Mouse (Mus musculus) embryonic facial prominence, embryonic 11.5 days (tissue): ENCODE measurements around the gene Trim47. TPM values are rescaled to one million over a fixed set of nuclear protein-coding genes. Genes with fewer than 3 reads are reported as not detected.
A peak's percentile ranks its signal among the peaks of the same experiment; 100 is the strongest.

Source experiments
- ATAC-seq: fragments of 200-750 bp; cut with Nextera tagmentation; replicated peaks from 2 replicates; pipeline ENCODE4 v1.8.0; 2017; ENCODE audit warnings: low read depth; ENCODE audit not compliant: insufficient number of reproducible peaks, low FRiP score, low TSS enrichment
- DNase-seq: peaks from one replicate; pipeline ENCODE4 v3.0.0-alpha.2; 2015; ENCODE audit warnings: low spot score
- H3K27ac ChIP-seq: fragments of 300-500 bp; sonication (generic); replicated peaks from 2 replicates; pipeline ENCODE4 v1.5.1; 2014; ENCODE audit warnings: mild to moderate bottlenecking, low read depth, low read length, control low read depth
- H3K27me3 ChIP-seq: fragments of 300-500 bp; sonication (generic); 2 replicates; pipeline ENCODE4 v1.6.1; 2014; ENCODE audit warnings: mild to moderate bottlenecking, low read length, moderate library complexity, mixed read lengths; ENCODE audit not compliant: control insufficient read depth, insufficient read depth
- H3K36me3 ChIP-seq: fragments of 300-500 bp; sonication (generic); replicated peaks from 2 replicates; pipeline ENCODE4 v1.6.1; 2014; ENCODE audit warnings: low read depth, mild to moderate bottlenecking, low read length, moderate library complexity, mixed read lengths; ENCODE audit not compliant: control insufficient read depth, insufficient read depth
- H3K4me1 ChIP-seq: fragments of 300-500 bp; sonication (generic); 2 replicates; pipeline ENCODE4 v1.6.1; 2014; ENCODE audit warnings: low read length, mixed read lengths; ENCODE audit not compliant: control insufficient read depth, insufficient read depth
- H3K4me2 ChIP-seq: fragments of 300-500 bp; sonication (generic); 2 replicates; pipeline ENCODE4 v1.6.1; 2014; ENCODE audit warnings: low read depth, mild to moderate bottlenecking, control low read depth, low read length, moderate library complexity
- H3K4me3 ChIP-seq: fragments of 300-500 bp; sonication (generic); 2 replicates; pipeline ENCODE4 v1.5.1; 2014; ENCODE audit warnings: low read depth, low read length, control low read depth
- H3K9ac ChIP-seq: fragments of 300-500 bp; sonication (generic); replicated peaks from 2 replicates; pipeline ENCODE4 v1.6.1; 2014; ENCODE audit warnings: mild to moderate bottlenecking, control low read depth, low read length
- H3K9me3 ChIP-seq: fragments of 300-500 bp; sonication (generic); replicated peaks from 2 replicates; pipeline ENCODE4 v1.6.1; 2016; ENCODE audit warnings: mild to moderate bottlenecking, low read length, inconsistent platforms, mixed read lengths; ENCODE audit not compliant: control insufficient read depth
- WGBS: fragments of 180-500 bp; shearing (Covaris S2); extraction: QIAGEN DNeasy Blood & Tissue Kit; methylation state at CpG from one replicate; pipeline ENCODE4 v1.1.7; 2014; 5-methylcytosine and 5-hydroxymethylcytosine counted together
- polyA plus RNA-seq: library from polyadenylated mRNA; unstranded; fragments of >200 nt; fragmentation: Nextera tagmentation; extraction: Ambion mirVana; gene quantifications from 2 replicates; pipeline ENCODE4 v1.2.1, GENCODE M21; 2014

Gene Trim47
- 3.4 and 4.5 TPM in 2 replicates for polyA plus RNA-seq

- peaks cover 7% of the 10 kb centered on the region; the same call in 1 of the 2 replicates for H3K4me1 ChIP-seq
- H3K36me3 ChIP-seq = peaks cover 5% of the 10 kb centered on the region
- H3K4me3 ChIP-seq = no peak within 1 kb of the TSS; the same call in 1 of the 2 replicates
- peak within 1 kb of the TSS; percentile 44 for H3K4me2 ChIP-seq
- H3K9me3 ChIP-seq = no peaks in the 10 kb centered on the region
- peak; percentile 82 for DNase-seq
- H3K9ac ChIP-seq = peak within 1 kb of the TSS; percentile 39
- 20% methylated on average over 23 of the region's 23 CpGs for WGBS
- H3K27ac ChIP-seq = peak within 1 kb of the TSS; percentile 47; the same call in 1 of the 2 replicates
- ATAC-seq = no peak
- H3K27me3 ChIP-seq = no peaks in the 10 kb centered on the region
These were observed at the start of gene Trim47 for GRCm38 (mm10) chr11:116127156-116127980. TSS of gene Trim47 (minus strand) at chr11:116127210.

- Histone ChIP-seq H3K27me3 (no peaks in the 10 kb centered on the region), H3K27ac (no peak overlapping the region), H3K4me2 (no peak overlapping the region), H3K9ac (no peak overlapping the region), H3K4me3 (no peak overlapping the region), H3K9me3 (no peaks in the 10 kb centered on the region), H3K4me1 (no peaks in the 10 kb centered on the region), H3K36me3 (no peaks in the 10 kb centered on the region; the same call in none of the 2 replicates)
- WGBS = 87% methylated on average over 7 of the region's 7 CpGs
- DNase-seq (no peak), ATAC-seq (no peak)
These were observed 49.0 kb upstream of the Trim47 start for GRCm38 (mm10) chr11:116176010-116176409.

- H3K4me1 ChIP-seq = no peaks in the 10 kb centered on the region
- no peak overlapping the region for H3K4me3 ChIP-seq
- H3K27ac ChIP-seq = no peak overlapping the region
- DNase-seq (no peak), ATAC-seq (no peak)
- no peak overlapping the region for H3K9ac ChIP-seq
- no peaks in the 10 kb centered on the region; the same call in none of the 2 replicates for H3K36me3 ChIP-seq
- no peak overlapping the region for H3K4me2 ChIP-seq
- 88% methylated on average over 22 of the region's 22 CpGs for WGBS
- H3K27me3 ChIP-seq = no peaks in the 10 kb centered on the region
- no peaks in the 10 kb centered on the region for H3K9me3 ChIP-seq
These were observed 47.9 kb upstream of the Trim47 start for GRCm38 (mm10) chr11:116174775-116175448.

GRCm38 (mm10) chr11:116171959-116172358, 44.9 kb upstream of the Trim47 start:
- WGBS = 81% methylated on average over 2 of the region's 2 CpGs
- no peak for ATAC-seq

GRCm38 (mm10) chr11:116170003-116170800, 43.2 kb upstream of the Trim47 start:
- Histone ChIP-seq H3K36me3 (no peaks in the 10 kb centered on the region; the same call in none of the 2 replicates), H3K4me3 (no peak overlapping the region; the same call in 1 of the 2 replicates), H3K27me3 (no peaks in the 10 kb centered on the region), H3K9ac (no peak overlapping the region), H3K9me3 (no peaks in the 10 kb centered on the region), H3K4me1 (no peaks in the 10 kb centered on the region), H3K27ac (no peak overlapping the region), H3K4me2 (no peak overlapping the region)
- no peak for ATAC-seq
- no peak for DNase-seq
- 87% methylated on average over 5 of the region's 5 CpGs for WGBS

More at GRCm38 (mm10) chr11:116171959-116172358, 44.9 kb upstream of the Trim47 start:
- no peak overlapping the region for H3K9ac ChIP-seq
- H3K4me1 ChIP-seq = no peaks in the 10 kb centered on the region
- H3K27me3 ChIP-seq = no peaks in the 10 kb centered on the region
- DNase-seq = no peak
- no peaks in the 10 kb centered on the region; the same call in none of the 2 replicates for H3K36me3 ChIP-seq
- H3K27ac ChIP-seq = no peak overlapping the region
- H3K9me3 ChIP-seq = no peaks in the 10 kb centered on the region
- H3K4me2 ChIP-seq = no peak overlapping the region
- no peak overlapping the region for H3K4me3 ChIP-seq

- H3K36me3 ChIP-seq = no peaks in the 10 kb centered on the region; the same call in 1 of the 2 replicates
- no peak overlapping the region for H3K4me3 ChIP-seq
- WGBS = 88% methylated on average over 3 of the region's 3 CpGs
- no peak for ATAC-seq
- H3K9me3 ChIP-seq = no peaks in the 10 kb centered on the region
- DNase-seq = no peak
- H3K4me1 ChIP-seq = no peaks in the 10 kb centered on the region
- no peak overlapping the region for H3K4me2 ChIP-seq
- H3K27me3 ChIP-seq = no peaks in the 10 kb centered on the region
- no peak overlapping the region for H3K9ac ChIP-seq
- H3K27ac ChIP-seq = no peak overlapping the region
These were observed 42.2 kb upstream of the Trim47 start for GRCm38 (mm10) chr11:116169214-116169613.

- Histone ChIP-seq H3K4me2 (peak within 1 kb of the TSS; percentile 71), H3K27me3 (no peaks in the 10 kb centered on the region), H3K36me3 (no peaks in the 10 kb centered on the region), H3K4me3 (peak within 1 kb of the TSS; percentile 81), H3K27ac (peak within 1 kb of the TSS; percentile 89), H3K9me3 (no peaks in the 10 kb centered on the region), H3K9ac (peak within 1 kb of the TSS; percentile 95), H3K4me1 (no peaks in the 10 kb centered on the region)
- DNase-seq (peak; percentile 98), ATAC-seq (peak; percentile 96)
- WGBS = under 1% methylated on average over 40 of the region's 40 CpGs
These were observed 41.0 kb upstream of the Trim47 start, which contains the start of gene Fbf1 for GRCm38 (mm10) chr11:116167884-116168439. TSS of gene Fbf1 (minus strand) at chr11:116168166.
